ENCODE assay signal across 13 mouse cellular contexts in genomic region chr2:179595013-179595412, GRCm38 (mm10).
DNase-seq lines count a peak whose midpoint lies in the region.
"Had no signal": no experiment of that assay in that cellular context is flagged by ENCODE, and none has a peak within 500 bp of the region (broad histone marks: within the 10 kb centered on the region; RNA-seq: fewer than 3 reads in every experiment).

No protein-coding gene starts in this region.

- peak; percentile 34 to 49 for DNase-seq in cerebellum, postnatal 10 days
- no peak for DNase-seq in cerebellum, postnatal 4 days (ENCODE audit: low spot score in 2 of 2)
- peak; percentile 31 for DNase-seq in heart, adult 8-10 months (ENCODE audit: low spot score)
- DNase-seq in heart, postnatal 25 days (ENCODE audit: low spot score) = no peak
- peak; percentile 27 for DNase-seq in left cerebral cortex, postnatal 4 days
- no peak for DNase-seq in left cerebral cortex, postnatal 25 days (ENCODE audit: low spot score in 2 of 2)
- no peak for DNase-seq in lung, postnatal 4 days
- DNase-seq: cerebellum, adult 11-12 months; cerebellum, postnatal 36 days; lung, embryonic 14.5 days; retina, postnatal 1 day; right cerebral cortex, postnatal 4 days; thymus, postnatal 25 days had no signal

- intact Hi-C loops in heart, postnatal 25 days (cut with DNase I) = no loop called here
- intact Hi-C loops in left cerebral cortex, postnatal 4 days (cut with DNase I) = no loop called here
- intact Hi-C loops in left cerebral cortex, postnatal 25 days (cut with DNase I) = no loop called here

Comparison
In these comparisons a context has a peak if more than half of its experiments do, and no peak if none do; other contexts are left out.
1. DNase-seq: peak in cerebellum, postnatal 10 days (2 of 2), heart, adult 8-10 months (single experiment) and left cerebral cortex, postnatal 4 days (single experiment); none in cerebellum, postnatal 4 days (0 of 2), heart, postnatal 25 days (single experiment), left cerebral cortex, postnatal 25 days (0 of 2) and lung, postnatal 4 days (0 of 2).